Mouse (Mus musculus) R1 (cell line): ENCODE results near the gene Agfg1.

Experiments
- DNase-seq: peaks from one replicate; pipeline ENCODE4 v3.0.0-alpha.2; 2018; ENCODE audit warnings: low read depth, low spot score

Gene Agfg1

DNA sequence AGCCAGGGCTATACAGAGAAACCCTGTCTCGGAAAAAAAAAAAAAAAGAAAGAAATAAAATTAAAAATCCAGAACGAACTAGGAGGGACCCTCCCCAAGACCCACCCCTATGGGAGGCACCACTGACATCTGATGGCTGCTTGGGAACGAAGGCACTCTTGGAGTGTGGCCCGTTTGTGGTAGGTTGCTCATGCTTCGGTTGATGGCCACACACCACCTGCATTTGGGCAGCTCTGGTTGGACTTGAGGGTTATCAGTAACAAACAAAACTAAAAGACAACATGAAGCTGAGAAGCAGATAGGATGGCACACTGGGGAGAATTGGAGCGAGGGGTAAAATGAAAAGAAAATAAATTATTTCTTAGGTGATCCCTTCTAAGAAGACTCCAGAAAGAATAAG is 15.1 kb upstream of the Agfg1 start:
- DNase-seq, result no peak

- DNase-seq, result no peak
These were observed 14.0 kb upstream of the Agfg1 start for GRCm38 (mm10) chr1:82825256-82825655.

- DNase-seq, result no peak
These were observed 13.5 kb upstream of the Agfg1 start for GRCm38 (mm10) chr1:82825783-82826182.

DNA sequence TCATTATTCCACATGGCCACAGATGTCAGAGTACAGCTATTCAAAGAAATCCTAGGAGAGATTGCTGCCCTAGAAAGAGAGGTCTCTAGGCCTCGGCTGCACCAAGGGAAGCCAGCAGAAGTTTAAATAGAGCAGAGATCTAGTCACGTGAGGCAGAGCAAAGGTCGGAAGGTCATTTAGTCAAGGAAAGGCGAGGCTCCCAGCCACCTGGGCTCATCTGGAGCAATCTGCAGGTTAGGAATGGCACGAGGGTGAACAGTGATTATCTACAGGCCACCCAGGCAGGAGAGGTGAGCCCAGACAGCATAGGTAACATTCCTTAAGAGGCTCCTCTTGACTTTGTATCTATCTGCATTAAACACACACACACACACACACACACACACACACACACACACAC is 12.4 kb upstream of the Agfg1 start:
- peak; percentile 83 for DNase-seq

GRCm38 (mm10) chr1:82830771-82831170 is 8.5 kb upstream of the Agfg1 start:
- no peak for DNase-seq

GRCm38 (mm10) chr1:82831547-82832240 is 7.6 kb upstream of the Agfg1 start:
- DNase-seq, result no peak

- no peak for DNase-seq
These were observed 6.7 kb upstream of the Agfg1 start for GRCm38 (mm10) chr1:82832495-82833021.

- no peak for DNase-seq
These were observed 5.8 kb upstream of the Agfg1 start for GRCm38 (mm10) chr1:82833501-82833900.

DNA sequence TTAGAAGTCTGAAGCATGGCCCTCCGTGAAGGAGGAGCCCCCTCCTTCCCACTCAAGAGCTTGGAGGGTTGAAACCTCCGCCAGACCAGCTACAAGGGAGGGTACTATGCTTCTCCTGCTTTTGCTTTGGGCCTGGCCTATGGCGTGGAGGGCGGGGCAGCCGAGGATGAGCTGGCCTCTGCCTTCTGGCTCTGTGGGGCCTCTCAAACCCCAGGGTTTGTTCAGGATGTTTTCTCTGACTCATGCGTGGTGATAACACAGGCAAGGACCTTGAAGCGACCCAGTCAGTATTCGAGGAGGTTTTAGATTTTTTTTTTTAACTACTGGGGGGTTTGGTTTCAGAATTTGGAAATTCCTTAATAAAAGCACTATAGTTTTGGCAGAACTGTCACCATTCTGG is 4.7 kb upstream of the Agfg1 start:
- no peak for DNase-seq

DNA sequence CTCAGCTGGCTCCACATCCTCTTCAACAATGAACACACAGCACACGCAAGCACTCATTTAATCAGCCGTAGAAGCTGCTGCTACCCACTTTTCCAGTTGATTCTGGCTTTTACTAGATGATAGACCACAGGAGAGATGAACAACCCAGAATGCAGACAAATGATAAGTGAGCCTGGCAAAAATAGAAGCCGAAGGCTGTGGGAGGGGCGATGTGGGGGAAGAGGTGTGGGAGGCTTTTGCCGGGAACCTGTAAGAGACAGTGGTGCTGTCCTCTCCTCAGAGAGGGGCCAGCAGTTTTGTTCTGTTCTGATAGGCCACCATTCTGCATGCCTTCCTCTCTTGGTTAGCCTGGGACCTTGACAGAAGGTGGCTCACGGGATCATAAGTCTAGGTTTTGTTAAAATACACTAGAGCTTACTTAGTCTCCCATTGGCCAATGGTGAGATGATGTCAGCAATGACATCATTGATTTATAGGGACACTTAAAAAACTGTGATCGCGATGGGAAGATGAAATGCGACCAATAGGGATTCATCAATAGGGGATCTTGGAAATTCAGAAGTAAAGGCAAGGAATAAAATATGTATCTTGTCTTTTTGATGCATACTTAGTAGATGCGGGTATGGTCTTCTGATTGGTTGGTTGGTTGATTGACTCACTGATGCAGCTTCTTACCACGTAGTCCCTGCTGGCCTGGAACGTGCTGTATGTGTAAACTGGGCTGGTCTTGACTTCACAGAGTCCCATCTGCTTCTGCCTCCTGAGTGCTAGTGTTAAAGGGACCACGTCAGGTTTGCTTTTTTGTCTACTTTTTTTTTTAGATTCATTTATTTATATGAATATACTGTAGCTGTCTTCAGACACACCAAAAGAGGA is 2.7 kb upstream of the Agfg1 start:
- peak; percentile 33 for DNase-seq

- DNase-seq, result no peak
These were observed 1.7 kb upstream of the Agfg1 start for GRCm38 (mm10) chr1:82837579-82837978.

- no peak for DNase-seq
These were observed 601 bp upstream of the Agfg1 start for GRCm38 (mm10) chr1:82838469-82839295.

DNA sequence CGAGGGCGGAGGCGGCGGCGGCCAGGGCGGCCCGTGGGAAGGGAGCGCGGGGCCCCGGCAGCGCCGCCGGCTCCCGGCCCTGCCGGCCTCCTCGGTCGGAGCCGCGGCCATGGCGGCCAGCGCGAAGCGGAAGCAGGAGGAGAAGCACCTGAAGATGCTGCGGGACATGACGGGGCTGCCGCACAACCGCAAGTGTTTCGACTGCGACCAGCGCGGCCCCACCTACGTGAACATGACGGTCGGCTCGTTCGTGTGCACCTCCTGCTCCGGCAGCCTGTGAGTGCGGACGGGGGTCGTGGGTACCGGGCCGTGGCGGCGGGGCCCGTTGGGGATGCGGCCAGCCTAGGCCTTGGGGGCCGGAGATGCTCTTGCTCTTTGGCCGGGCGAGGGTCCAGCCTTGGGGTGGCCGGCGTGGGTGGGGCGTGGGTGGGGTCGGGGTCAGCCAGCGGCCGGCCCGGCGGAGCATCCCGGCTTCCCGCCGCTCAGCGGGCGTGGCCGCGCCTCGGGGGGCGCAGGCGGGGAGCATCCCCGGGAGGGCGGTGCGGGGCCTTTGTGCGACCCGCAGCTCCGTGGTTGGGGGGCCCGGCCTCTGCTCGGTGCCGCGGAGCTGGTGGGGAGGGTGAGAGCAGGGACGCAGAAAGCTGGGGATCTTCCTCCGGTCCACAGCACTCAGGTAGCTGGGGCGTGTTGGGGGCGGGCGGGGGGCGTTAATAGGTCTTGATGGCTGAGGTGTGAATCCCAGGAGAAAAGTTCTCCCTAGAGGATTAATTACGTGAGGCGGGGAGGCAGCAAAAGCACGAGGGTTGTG is 535 bp downstream of the Agfg1 start:
- peak; percentile 66 for DNase-seq

DNA sequence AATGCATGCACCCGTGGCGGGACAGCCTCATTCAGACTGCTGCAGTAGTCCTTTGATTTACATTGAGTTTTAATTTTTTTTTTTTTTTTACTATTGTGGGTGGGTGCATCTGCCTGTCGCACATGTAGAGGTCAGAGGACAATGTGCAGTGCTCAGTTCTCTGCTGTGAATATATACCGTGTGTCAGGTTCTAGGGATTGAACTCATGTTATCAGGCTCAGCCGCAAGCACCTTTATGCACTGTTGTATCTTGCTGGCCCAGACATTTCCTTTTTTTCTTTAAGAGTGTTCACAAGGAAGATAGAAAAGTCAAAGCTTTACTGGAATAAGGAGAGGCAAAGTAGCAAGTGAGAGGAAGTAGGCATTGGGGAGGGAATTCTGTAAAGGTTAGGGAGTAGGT is 16.4 kb downstream of the Agfg1 start:
- no peak for DNase-seq

GRCm38 (mm10) chr1:82858236-82858635 is 19.0 kb downstream of the Agfg1 start:
- DNase-seq, result no peak

DNA sequence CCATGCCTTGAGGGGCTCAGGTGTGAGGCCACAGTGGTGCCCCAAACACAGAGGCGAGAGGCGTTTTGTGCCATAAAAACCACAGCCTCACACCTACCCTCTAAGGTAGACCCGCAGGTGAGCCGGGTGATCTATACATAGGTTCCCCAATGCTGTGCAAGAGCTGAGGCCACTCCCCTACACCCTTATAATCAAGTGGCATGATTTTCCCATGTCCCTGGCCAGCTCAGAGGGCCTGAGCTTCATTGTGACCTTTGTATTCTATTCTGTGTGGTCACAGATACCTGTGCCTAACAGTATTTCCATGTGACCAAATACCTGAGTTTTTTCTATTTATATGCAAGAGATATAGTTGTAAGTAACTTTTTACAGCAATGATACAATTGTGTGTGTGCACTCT is 21.1 kb downstream of the Agfg1 start:
- DNase-seq, result no peak

DNA sequence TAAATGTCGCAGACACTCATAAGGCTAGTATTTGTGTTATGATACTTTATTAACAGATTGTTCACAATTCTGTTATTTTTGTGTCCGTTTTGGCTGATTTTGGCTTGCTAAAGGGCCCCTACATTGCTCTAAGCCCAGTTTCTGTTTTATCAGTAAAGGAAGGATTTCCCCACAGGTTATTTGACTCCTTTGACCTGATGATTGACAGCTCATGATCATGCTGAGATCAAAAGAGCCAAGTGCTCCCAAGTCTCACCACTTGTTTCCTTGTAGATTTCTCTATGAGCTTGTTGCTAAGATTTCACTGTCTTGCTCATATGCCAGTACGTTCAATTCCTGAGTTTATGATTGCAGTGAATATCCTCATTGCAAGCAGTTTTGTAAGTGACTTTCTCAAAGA is 30.9 kb downstream of the Agfg1 start:
- DNase-seq, result peak; percentile 23

- DNase-seq, result no peak
These were observed 39.9 kb downstream of the Agfg1 start for GRCm38 (mm10) chr1:82879172-82879571.

- no peak for DNase-seq
These were observed 40.9 kb downstream of the Agfg1 start for GRCm38 (mm10) chr1:82880196-82880595.

DNA sequence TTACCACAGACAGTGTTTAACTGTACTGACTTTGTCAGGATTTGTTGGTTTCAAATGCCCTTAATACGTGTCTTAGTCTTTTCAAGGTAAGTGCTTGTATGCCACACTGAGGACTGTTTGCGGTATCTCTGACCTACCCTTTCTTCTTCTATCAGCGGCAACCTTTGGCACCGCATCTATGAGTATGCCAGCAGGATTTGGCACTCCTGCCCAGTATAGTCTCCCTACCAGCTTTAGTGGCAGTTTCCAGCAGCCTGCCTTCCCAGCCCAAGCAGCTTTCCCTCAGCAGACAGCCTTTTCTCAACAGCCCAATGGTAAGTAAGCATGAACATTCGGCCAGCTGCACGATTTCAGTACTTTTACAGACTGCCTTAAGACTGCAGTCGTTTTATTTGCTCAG is 54.0 kb downstream of the Agfg1 start:
- DNase-seq, result no peak

DNA sequence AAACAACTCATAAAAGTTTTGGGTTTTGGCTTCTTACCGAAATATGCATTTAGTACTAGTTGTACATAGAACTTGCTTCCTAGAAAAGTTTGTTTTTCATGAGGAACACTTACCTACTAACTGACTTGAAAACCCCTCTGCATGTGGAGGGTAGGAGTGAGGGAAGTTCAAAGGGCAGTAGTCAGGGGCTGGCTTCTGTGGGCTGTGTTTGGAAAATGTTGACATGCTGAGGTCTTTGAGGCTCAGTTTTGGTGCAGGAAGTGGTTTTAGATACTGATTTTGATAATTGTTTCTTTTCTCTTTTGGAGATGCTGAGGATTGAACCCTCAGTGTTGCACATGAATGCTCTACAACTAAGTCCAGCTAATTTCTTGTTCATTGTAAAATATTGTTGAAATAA is 61.3 kb downstream of the Agfg1 start:
- DNase-seq, result no peak
